Mouse (Mus musculus) megakaryocyte progenitor cell, adult 5-6 weeks (primary cell): ENCODE data around the gene Gm26566. TPM values are rescaled to one million over a fixed set of nuclear protein-coding genes. Genes with fewer than 3 reads are reported as not detected.

Experiments used
- total RNA-seq, 2 experiments: library from RNA; stranded (forward) in 1 of 2; stranded (reverse) in 1 of 2; fragments of 157-497, 149-512 nt in 1 of 2; fragments of 200-1000 nt in 1 of 2; gene quantifications; 2 replicates each; pipeline versions ENCODE4 v1.2.3 to v1.2.4; 2015 to 2017

Gm26566 gene
- total RNA-seq, 2 experiments from 2014 or later, result 1.2 TPM; not detected in 1

Other genes with a start within 250 kb of the Gm26566 start
Only the 30 nearest of the 32 such genes appear.
- gene Ifna14, start 150.0 kb upstream of the Gm26566 start, total RNA-seq (2015), result not detected in 2 replicates
- not detected in 2 replicates for gene Ifna14, start 150.0 kb upstream of the Gm26566 start, total RNA-seq (2017)
- gene Ifna9, start 129.4 kb upstream of the Gm26566 start, total RNA-seq (2015), result not detected in 2 replicates
- not detected in 2 replicates for gene Ifna9, start 129.4 kb upstream of the Gm26566 start, total RNA-seq (2017)
- not detected in 2 replicates for gene Ifna12, start 118.4 kb upstream of the Gm26566 start, total RNA-seq (2015)
- gene Ifna12, start 118.4 kb upstream of the Gm26566 start, total RNA-seq (2017), result not detected in 2 replicates
- gene C87499, start 87.4 kb upstream of the Gm26566 start, total RNA-seq (2015), result not detected in 2 replicates
- gene C87499, start 87.4 kb upstream of the Gm26566 start, total RNA-seq (2017), result not detected in 2 replicates
- gene Ifna13, start 77.3 kb upstream of the Gm26566 start, total RNA-seq (2015), result not detected in 2 replicates
- 0.20 and 0.29 TPM in 2 replicates for gene Ifna13, start 77.3 kb upstream of the Gm26566 start, total RNA-seq (2017)
- gene Ifna16, start 44.9 kb upstream of the Gm26566 start, total RNA-seq (2015), result not detected in 2 replicates
- not detected in 2 replicates for gene Ifna16, start 44.9 kb upstream of the Gm26566 start, total RNA-seq (2017)
- gene Ifna2, start 37.9 kb upstream of the Gm26566 start, total RNA-seq (2015), result not detected in 2 replicates
- gene Ifna2, start 37.9 kb upstream of the Gm26566 start, total RNA-seq (2017), result not detected in 2 replicates
- not detected in 2 replicates for gene Ifnab, start 30.4 kb upstream of the Gm26566 start, total RNA-seq (2015)
- not detected in 2 replicates for gene Ifnab, start 30.4 kb upstream of the Gm26566 start, total RNA-seq (2017)
- 48.8 and 49.8 TPM in 2 replicates for gene Klhl9, start 660 bp downstream of the Gm26566 start, total RNA-seq (2015)
- gene Klhl9, start 660 bp downstream of the Gm26566 start, total RNA-seq (2017), result 70.2 and 85.6 TPM in 2 replicates
- not detected in 2 replicates for gene Gm13271, start 33.1 kb downstream of the Gm26566 start, total RNA-seq (2015)
- gene Gm13271, start 33.1 kb downstream of the Gm26566 start, total RNA-seq (2017), result not detected in 2 replicates
- gene Gm13283, start 38.3 kb downstream of the Gm26566 start, total RNA-seq (2015), result not detected in 2 replicates
- 0.67 and 0.68 TPM in 2 replicates for gene Gm13283, start 38.3 kb downstream of the Gm26566 start, total RNA-seq (2017)
- not detected in 2 replicates for gene Gm13290, start 52.0 kb downstream of the Gm26566 start, total RNA-seq (2015)
- not detected in 2 replicates for gene Gm13290, start 52.0 kb downstream of the Gm26566 start, total RNA-seq (2017)
- gene Gm13289, start 55.1 kb downstream of the Gm26566 start, total RNA-seq (2015), result not detected in 2 replicates
- not detected in 2 replicates for gene Gm13289, start 55.1 kb downstream of the Gm26566 start, total RNA-seq (2017)
- gene Gm13272, start 58.0 kb downstream of the Gm26566 start, total RNA-seq (2015), result 0.49 TPM in 1 of 2 replicates, not detected in the other
- not detected in 2 replicates for gene Gm13272, start 58.0 kb downstream of the Gm26566 start, total RNA-seq (2017)
- 0.25 TPM in 1 of 2 replicates, not detected in the other for gene Ifnz, start 60.3 kb downstream of the Gm26566 start, total RNA-seq (2015)
- not detected in 2 replicates for gene Ifnz, start 60.3 kb downstream of the Gm26566 start, total RNA-seq (2017)
- not detected in 2 replicates for gene Gm13276, start 63.9 kb downstream of the Gm26566 start, total RNA-seq (2015)
- gene Gm13276, start 63.9 kb downstream of the Gm26566 start, total RNA-seq (2017), result not detected in 2 replicates
- not detected in 2 replicates for gene Gm13277, start 66.8 kb downstream of the Gm26566 start, total RNA-seq (2015)
- gene Gm13277, start 66.8 kb downstream of the Gm26566 start, total RNA-seq (2017), result not detected in 2 replicates
- gene Gm13278, start 69.7 kb downstream of the Gm26566 start, total RNA-seq (2015), result not detected in 2 replicates
- gene Gm13278, start 69.7 kb downstream of the Gm26566 start, total RNA-seq (2017), result not detected in 2 replicates
- not detected in 2 replicates for gene Gm13275, start 72.7 kb downstream of the Gm26566 start, total RNA-seq (2015)
- not detected in 2 replicates for gene Gm13275, start 72.7 kb downstream of the Gm26566 start, total RNA-seq (2017)
- gene Gm13279, start 75.6 kb downstream of the Gm26566 start, total RNA-seq (2015), result not detected in 2 replicates
- not detected in 2 replicates for gene Gm13279, start 75.6 kb downstream of the Gm26566 start, total RNA-seq (2017)
- gene Gm13285, start 77.9 kb downstream of the Gm26566 start, total RNA-seq (2015), result not detected in 2 replicates
- gene Gm13285, start 77.9 kb downstream of the Gm26566 start, total RNA-seq (2017), result not detected in 2 replicates
- not detected in 2 replicates for gene Gm13287, start 81.4 kb downstream of the Gm26566 start, total RNA-seq (2015)
- gene Gm13287, start 81.4 kb downstream of the Gm26566 start, total RNA-seq (2017), result not detected in 2 replicates
- 0.07 TPM in 1 of 2 replicates, not detected in the other for gene Gm13288, start 83.7 kb downstream of the Gm26566 start, total RNA-seq (2015)
- 0.07 and 0.12 TPM in 2 replicates for gene Gm13288, start 83.7 kb downstream of the Gm26566 start, total RNA-seq (2017)
- not detected in 2 replicates for gene Ifna7, start 94.4 kb downstream of the Gm26566 start, total RNA-seq (2015)
- gene Ifna7, start 94.4 kb downstream of the Gm26566 start, total RNA-seq (2017), result not detected in 2 replicates
- not detected in 2 replicates for gene Ifna11, start 98.2 kb downstream of the Gm26566 start, total RNA-seq (2015)
- gene Ifna11, start 98.2 kb downstream of the Gm26566 start, total RNA-seq (2017), result not detected in 2 replicates
- not detected in 2 replicates for gene Ifna6, start 105.6 kb downstream of the Gm26566 start, total RNA-seq (2015)
- gene Ifna6, start 105.6 kb downstream of the Gm26566 start, total RNA-seq (2017), result not detected in 2 replicates
- gene Ifna5, start 113.7 kb downstream of the Gm26566 start, total RNA-seq (2015), result not detected in 2 replicates
- not detected in 2 replicates for gene Ifna5, start 113.7 kb downstream of the Gm26566 start, total RNA-seq (2017)
- gene Ifna4, start 120.1 kb downstream of the Gm26566 start, total RNA-seq (2015), result not detected in 2 replicates
- not detected in 2 replicates for gene Ifna4, start 120.1 kb downstream of the Gm26566 start, total RNA-seq (2017)
- not detected in 2 replicates for gene Ifna1, start 128.3 kb downstream of the Gm26566 start, total RNA-seq (2015)
- gene Ifna1, start 128.3 kb downstream of the Gm26566 start, total RNA-seq (2017), result not detected in 2 replicates
- gene Ifne, start 158.4 kb downstream of the Gm26566 start, total RNA-seq (2015), result not detected in 2 replicates
- not detected in 2 replicates for gene Ifne, start 158.4 kb downstream of the Gm26566 start, total RNA-seq (2017)